Mouse (Mus musculus) heart, embryonic 14.5 days (tissue): Measurements from ENCODE around the gene Olfr593. TPM values are rescaled to one million over a fixed set of nuclear protein-coding genes. Genes with fewer than 3 reads are reported as not detected.

Experiments
- microRNA-seq: library from miRNA; unstranded; fragments of <30 nt; microRNA quantifications from one replicate; pipeline ENCODE4, GENCODE M21; 2016
- polyA plus RNA-seq: library from polyadenylated mRNA; unstranded; fragments of >200 nt; fragmentation: Nextera tagmentation; extraction: Ambion mirVana; gene quantifications from 2 replicates; pipeline ENCODE4 v1.2.1, GENCODE M21; 2014

Gene Olfr593
- polyA plus RNA-seq, 1 experiment from 2014 or later, result not detected

Small RNAs within 50 kb of the gene (microRNA-seq; reads per million reads assigned to microRNA genes)
- gene Gm25171, result not detected

Other genes starting within 250 kb of the Olfr593 start
- not detected in 2 replicates for gene Olfr576, start 249.2 kb upstream of the Olfr593 start, polyA plus RNA-seq
- gene Olfr577, start 235.9 kb upstream of the Olfr593 start, polyA plus RNA-seq, result not detected in 2 replicates
- not detected in 2 replicates for gene Olfr578, start 222.5 kb upstream of the Olfr593 start, polyA plus RNA-seq
- not detected in 2 replicates for gene Olfr582, start 173.8 kb upstream of the Olfr593 start, polyA plus RNA-seq
- gene Olfr583, start 160.6 kb upstream of the Olfr593 start, polyA plus RNA-seq, result not detected in 2 replicates
- not detected in 2 replicates for gene Olfr584, start 130.0 kb upstream of the Olfr593 start, polyA plus RNA-seq
- gene Olfr585, start 114.1 kb upstream of the Olfr593 start, polyA plus RNA-seq, result not detected in 2 replicates
- not detected in 2 replicates for gene Olfr586, start 86.2 kb upstream of the Olfr593 start, polyA plus RNA-seq
- gene Olfr588-ps1, start 71.0 kb upstream of the Olfr593 start, polyA plus RNA-seq, result not detected in 2 replicates
- gene Olfr589, start 55.5 kb upstream of the Olfr593 start, polyA plus RNA-seq, result not detected in 2 replicates
- not detected in 2 replicates for gene Olfr591, start 33.5 kb upstream of the Olfr593 start, polyA plus RNA-seq
- not detected in 2 replicates for gene Olfr592, start 27.1 kb upstream of the Olfr593 start, polyA plus RNA-seq
- not detected in 2 replicates for gene Olfr594, start 5.1 kb downstream of the Olfr593 start, polyA plus RNA-seq
- not detected in 2 replicates for gene Usp17ld, start 40.6 kb downstream of the Olfr593 start, polyA plus RNA-seq
- not detected in 2 replicates for gene Olfr596, start 93.8 kb downstream of the Olfr593 start, polyA plus RNA-seq
- gene Olfr597, start 104.5 kb downstream of the Olfr593 start, polyA plus RNA-seq, result not detected in 2 replicates
- not detected in 2 replicates for gene Olfr598, start 111.7 kb downstream of the Olfr593 start, polyA plus RNA-seq
- not detected in 2 replicates for gene Olfr599, start 124.1 kb downstream of the Olfr593 start, polyA plus RNA-seq
- not detected in 2 replicates for gene Olfr600, start 137.8 kb downstream of the Olfr593 start, polyA plus RNA-seq
- not detected in 2 replicates for gene Olfr601, start 150.8 kb downstream of the Olfr593 start, polyA plus RNA-seq
- gene Olfr603, start 174.3 kb downstream of the Olfr593 start, polyA plus RNA-seq, result not detected in 2 replicates
- gene Usp17lc, start 203.2 kb downstream of the Olfr593 start, polyA plus RNA-seq, result not detected in 2 replicates
- not detected in 2 replicates for gene Olfr605, start 233.6 kb downstream of the Olfr593 start, polyA plus RNA-seq
- not detected in 2 replicates for gene Olfr606, start 237.2 kb downstream of the Olfr593 start, polyA plus RNA-seq